Mouse (Mus musculus): ENCODE measurements around the gene Hs6st3.

Hs6st3 gene

DNA sequence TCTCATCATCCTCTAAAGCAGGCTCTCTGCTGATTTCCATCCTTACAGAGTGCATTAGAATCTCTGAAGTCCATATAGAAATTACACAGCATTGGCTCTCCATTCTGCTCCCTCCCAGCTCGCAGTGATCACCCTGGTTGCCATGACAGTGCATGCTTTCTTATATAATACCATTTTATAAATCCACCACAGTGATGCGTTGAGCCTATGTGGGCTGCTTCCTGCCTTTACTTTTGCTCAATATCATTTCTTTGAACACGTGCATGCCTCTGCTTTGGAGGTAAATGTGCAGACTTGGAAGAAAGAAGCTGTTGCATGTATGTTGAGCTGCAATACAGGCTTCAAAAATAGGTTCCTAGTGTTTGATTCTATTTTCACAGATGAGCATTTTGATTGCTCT is 494.9 kb downstream of the Hs6st3 start:
- DNase-seq (ENCODE audit: extremely low spot score, low spot score): no peak

DNA sequence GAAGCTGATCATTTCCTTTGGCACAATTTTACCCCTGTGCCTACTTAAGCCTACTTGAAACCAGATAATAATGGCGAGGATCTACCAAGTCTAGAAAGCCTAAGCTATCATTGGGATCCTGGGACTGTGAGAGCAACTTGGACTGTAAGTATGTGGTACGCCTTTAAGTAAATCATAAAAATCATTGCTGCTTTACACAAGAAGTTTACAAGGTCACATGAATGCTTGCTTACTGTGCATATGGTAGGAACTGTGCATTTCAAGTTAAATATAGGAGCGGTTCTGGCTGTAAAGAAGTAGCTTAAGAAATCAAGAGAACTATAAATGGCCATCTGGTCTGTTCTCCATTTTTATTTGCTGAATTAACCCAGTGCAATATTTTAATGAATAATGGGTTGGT is 495.5 kb downstream of the Hs6st3 start:
- no peak for DNase-seq (ENCODE audit: extremely low spot score, low spot score)

DNA sequence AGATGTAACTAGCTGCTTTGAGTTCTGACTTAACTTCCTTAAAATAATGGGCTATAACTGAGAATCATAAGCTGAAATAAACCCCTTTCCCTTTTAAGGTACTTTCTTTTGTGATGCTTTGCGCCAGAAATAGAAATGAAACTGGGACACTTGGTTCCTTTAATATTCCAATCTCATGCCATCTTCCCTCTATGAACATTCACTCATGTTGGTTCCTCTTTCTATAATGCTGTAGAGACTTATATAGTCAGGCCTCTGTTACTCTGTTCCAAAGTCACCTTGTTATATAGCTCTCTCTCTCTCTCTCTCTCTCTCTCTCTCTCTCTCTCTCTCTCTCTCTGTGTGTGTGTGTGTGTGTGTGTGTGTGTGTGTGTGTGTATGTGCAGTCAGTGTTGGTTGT is 504.7 kb downstream of the Hs6st3 start:
- DNase-seq (ENCODE audit: extremely low spot score, low spot score): no peak

DNA sequence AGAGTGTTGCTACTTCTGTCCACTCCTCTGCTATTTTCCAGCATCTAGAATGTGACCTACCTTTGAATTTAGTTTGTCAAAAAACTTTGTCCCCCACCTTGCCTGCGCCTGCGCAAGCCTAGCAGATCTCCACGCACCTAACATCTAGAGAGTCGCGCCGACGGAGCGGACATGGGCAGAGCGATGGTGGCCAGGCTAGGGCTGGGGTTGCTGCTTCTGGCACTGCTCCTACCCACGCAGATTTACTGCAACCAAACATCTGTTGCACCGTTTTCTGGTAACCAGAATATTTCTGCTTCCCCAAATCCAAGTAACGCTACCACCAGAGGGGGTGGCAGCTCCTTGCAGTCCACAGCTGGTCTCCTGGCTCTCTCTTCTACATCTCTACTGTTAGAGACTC is 505.7 kb downstream of the Hs6st3 start:
- no peak for DNase-seq (ENCODE audit: extremely low spot score, low spot score)

DNA sequence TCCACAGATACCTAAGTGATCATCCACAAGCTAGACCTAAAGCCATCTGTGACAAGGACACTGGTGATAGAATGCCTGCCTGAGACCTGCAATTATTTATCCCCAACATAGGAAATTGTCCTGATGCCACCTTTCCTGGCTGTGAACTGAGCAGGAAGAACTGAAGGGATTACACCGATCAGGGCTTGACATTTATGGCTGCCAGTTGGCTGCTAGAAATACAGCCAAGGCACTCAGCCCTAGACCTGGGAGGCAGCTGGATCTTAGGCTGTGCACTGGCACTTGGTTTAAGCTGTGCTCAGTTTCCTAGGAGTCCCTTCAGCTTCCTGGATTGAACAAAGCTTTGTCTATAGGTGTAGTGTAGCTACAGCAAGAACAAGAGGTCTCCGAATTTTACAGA is 518.8 kb downstream of the Hs6st3 start:
- DNase-seq (ENCODE audit: extremely low spot score, low spot score): no peak

DNA sequence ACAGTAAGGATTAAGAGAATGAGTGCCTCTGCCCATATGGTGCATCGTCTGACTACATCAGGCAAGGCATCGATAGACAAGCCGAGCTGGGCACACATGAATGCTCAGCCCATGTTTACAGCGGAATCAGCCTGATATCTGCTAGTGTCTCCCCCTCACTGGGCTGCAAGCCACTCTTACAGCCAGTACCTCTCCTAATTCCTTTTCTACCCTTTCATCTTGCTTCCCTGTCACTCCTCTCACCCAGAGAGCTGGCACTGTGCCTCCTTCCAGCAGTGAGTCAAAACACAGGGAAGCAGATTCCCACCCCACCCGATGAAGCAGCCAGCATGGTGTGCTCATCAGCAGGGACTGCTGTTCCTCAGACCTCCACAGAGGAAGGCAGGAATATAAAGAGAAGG is 527.6 kb downstream of the Hs6st3 start:
- no peak for DNase-seq (ENCODE audit: extremely low spot score, low spot score)

DNA sequence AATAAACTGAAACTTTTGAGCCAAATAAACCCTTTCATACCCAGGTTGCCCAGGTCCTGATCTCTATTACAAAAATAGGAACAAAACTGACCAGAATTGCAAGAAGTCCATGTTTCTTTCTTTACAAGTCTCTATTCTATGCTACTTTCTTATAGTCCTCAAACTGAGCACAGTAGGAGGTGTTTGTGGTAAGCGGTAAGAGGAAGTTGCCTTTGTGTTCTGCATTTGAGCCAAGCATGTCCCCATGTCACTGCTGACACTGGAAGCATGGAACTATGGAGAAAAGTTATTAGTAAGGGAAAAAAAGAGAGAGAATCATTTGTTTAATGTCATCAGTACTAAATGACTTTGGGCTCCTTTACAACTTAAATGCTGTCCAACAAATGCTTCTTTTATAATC is 529.3 kb downstream of the Hs6st3 start:
- no peak for DNase-seq (ENCODE audit: extremely low spot score, low spot score)

DNA sequence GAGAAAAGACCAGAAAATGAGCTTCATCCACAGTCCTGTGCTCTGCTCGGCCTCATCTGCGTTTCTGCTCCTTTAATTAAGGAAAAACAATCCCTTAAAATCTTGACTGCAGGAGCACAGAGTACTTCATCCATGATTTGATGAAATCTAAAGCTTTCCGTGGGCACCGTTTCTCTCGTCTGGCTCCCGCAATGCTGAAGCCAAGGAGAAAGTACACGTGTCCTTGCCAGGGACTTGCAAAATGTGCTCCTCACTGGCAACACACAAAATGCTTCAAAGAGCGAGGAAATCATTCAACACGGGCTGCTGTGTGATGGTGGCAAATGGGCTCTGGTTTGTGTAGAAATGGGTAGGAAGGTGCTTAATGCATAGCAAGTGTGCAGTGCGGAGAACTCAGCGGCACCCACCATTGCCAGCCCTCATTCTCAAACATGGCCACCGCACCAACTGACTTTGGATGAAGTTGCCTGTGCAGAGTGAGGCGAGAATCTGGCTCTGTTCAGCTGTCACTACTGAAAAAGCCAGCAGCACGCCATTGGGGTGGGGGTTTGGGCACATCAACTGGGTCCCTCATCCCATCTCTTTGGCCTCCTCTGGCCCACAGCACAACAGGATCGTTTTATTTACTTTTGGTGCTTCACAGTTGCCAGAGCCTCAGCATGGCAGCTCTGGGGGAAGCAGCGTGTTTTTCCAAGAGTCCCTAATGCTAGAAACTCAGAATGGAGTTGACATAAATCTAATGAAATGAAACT is 532.9 kb downstream of the Hs6st3 start:
- no peak for DNase-seq (ENCODE audit: extremely low spot score, low spot score)

DNA sequence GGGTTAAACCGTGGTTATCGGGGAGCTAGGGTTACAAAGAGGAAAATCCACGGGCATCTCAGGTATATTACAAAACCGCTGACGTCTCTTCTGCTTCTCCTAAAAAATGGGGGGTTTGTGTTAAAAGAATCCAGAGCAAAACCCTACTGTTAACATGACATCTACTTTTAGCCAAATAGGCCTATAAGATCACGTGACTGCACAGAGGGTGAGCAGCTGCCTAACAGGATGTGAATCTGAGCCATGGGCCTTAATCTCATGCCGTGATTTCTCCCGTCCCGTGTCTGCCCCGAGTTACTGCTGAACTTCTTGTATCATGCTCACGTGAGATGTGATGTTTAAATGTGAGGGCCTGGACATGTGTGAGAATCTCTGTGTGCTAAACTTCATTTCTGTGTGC is 540.4 kb downstream of the Hs6st3 start:
- DNase-seq (ENCODE audit: extremely low spot score, low spot score): no peak

DNA sequence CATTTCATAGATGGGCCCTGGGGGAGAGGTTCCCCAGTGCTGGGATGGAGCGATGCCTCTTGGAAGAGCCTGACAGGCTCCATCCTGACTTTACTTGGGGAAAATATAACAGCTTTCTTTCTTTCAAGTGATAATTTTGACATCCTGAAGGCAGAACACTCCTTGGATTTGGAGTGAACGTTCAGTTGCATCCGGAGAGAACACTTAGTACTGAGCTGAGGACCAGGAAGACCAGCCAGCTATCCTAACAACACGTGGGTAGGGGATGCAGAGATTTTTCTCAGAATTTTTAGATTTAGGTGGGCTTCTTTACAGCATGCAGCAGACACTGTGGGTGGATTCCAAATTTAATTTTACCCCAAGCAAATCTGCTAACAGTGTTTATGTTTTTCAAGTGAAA is 541.9 kb downstream of the Hs6st3 start:
- no peak for DNase-seq (ENCODE audit: extremely low spot score, low spot score)

DNA sequence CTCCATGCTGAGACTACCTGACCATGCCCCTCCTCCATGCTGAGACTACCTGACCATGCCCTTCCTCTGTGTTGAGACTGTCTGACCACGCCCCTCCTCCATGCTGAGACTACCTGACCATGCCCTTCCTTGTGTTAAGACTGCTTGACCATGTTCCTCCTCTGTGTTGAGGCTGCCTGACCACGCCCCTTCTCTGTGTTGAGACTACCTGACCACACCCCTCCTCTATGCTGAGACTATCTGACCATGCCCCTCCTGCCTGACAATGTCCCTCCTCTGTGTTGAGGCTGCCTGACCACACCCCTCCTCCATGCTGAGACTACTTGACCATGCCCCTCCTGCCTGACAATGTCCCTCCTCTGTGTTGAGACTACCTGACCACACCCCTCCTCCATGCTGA is 549.7 kb downstream of the Hs6st3 start:
- DNase-seq (ENCODE audit: extremely low spot score, low spot score): no peak

DNA sequence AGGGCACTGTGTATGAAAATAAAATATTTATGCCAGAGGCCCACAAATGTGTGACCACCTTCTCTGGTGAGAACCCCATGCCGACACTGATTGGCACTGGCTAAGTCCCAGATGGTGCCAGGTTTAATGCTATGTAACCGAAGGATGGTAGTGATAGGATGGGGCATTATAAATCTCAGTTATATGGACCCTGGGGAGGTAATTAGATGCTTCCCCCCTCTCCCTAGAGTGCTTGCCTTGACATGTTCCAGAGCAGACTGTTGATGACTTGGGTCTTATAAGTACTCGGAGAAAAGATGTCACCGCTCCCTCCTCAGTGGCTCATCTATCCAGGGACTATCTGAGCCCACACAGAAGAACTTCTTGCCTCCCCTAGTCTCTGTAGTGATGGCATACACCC is 561.8 kb downstream of the Hs6st3 start:
- DNase-seq (ENCODE audit: extremely low spot score, low spot score): no peak

DNA sequence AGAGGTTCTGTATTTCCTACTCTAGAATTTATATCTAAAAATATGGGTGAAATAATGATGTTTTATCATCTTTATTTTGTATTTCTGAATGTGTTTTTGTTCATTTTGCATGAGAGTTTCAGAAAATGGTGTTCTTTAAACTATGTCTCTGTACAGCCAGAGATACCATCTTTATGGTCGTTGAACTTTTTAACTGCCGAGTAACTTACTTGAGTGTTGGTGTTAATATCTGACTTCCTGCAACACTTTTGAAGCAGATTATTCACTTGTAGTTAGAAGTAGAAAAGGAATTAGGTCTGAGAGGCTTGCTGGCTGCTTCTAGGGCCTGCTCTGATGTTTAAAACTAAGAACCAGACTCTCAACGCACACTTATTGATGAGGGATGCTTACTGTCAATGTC is 576.6 kb downstream of the Hs6st3 start:
- DNase-seq (ENCODE audit: extremely low spot score, low spot score): no peak

DNA sequence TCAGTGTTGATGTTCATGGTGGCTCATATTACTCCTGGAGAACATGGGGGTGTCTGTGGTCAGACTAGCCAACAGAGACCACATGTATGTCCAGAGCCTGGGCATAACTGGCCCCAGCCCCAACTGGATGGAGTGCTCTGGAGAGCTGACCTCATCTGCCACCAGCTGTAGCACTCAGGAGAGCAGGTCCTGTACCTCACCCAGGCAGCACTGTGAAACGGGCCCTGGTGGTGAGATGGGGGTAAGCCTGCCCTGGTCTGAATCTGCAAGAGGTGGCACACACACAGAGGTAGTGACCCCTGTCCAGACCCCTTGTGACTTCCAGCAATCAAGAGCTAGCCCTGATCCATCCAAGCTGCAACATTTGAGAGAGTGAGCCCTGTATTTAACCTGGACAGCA is 579.2 kb downstream of the Hs6st3 start:
- DNase-seq (ENCODE audit: extremely low spot score, low spot score): no peak

DNA sequence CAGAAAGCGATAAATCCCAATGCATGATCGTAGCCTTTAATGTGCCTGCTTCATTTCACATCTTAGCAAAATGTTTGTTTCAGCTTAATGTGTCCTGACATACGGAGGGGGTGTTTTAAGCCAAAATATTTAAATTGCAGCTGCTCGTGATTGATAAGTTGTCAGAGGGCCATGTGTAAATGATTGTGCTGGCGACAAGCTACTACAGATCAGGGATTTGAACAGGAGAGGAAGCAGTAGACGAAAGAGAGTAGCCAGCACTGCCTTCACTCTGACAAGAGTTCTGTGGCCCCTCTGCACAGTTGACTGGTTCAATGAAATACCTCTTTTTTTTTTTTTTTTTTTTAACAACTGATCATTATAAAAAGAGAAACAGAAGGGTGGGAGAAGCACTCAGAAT is 587.0 kb downstream of the Hs6st3 start:
- no peak for DNase-seq (ENCODE audit: extremely low spot score, low spot score)

DNA sequence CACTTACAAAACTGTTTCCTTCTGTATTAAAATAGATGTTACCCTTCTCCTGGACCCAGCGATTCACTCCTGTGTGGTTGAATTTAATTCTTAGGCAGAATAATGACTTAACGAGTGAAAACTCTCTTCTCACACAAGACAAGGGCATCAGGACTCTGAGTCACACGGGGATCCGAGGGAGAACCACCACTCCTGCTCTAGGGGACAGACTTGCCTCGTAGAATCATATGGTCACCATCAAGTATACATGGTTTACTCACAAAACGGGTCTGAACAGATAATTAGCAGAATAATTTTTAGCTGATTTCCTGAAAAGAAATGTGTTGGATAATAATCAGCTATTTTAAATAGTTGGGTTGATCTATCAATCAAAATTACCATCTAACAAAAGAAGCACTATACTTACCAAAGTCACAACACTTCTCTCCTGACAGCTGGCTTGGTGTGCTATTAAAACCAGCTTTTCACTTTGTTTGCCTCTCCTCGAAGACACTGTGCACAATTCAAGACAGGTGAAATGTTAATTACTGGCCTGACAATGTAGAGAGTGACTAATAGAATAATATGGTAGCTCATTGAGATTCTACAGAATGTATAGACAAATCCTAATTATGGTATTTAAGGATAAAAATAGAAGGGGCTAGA is 593.4 kb downstream of the Hs6st3 start:
- no peak for DNase-seq (ENCODE audit: extremely low spot score, low spot score)

DNA sequence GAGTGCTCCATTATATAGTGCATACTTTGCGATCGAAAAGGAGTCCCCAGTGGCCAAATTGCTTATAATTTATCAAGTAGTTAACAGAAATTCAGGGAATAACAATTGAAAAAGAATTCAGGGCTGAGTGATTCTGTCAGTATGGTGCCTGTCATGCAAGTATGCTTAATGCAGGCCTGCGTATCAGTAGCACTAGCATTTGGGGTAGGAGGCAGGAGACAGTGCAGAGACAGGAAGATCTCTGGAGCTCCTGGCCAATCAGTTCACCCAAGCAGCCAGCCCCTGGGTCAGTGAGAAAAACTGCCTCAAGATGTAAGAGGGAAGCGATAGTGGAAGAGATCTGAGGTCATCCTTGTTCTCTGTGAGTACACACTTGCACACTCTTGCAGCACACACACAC is 594.1 kb downstream of the Hs6st3 start:
- DNase-seq (ENCODE audit: extremely low spot score, low spot score): no peak

DNA sequence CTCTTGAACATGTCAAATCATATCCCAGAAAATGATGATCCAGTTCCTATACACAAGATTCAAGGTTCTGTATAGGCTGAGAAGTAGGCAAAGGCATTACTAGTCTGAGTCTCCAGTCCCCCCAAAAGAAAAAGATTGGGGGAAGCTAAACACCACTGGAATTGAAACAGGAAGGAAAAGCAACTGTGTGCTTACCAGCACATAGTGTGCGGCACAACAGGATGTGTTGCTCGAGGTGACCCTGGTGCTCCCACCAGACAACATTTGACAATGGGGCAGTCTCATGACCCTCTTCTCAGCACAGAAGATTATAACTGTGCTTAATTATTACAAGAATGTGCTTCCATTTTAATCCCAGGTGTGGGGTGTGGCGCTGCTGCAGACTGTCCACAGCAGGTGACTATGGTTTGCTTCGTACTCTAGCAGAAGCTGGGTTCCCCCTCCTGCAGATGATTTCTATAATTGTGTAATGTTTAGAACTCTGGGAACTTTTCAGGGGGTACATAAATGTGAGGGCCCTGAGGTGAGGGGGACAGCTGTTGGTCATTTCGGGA is 599.3 kb downstream of the Hs6st3 start:
- DNase-seq (ENCODE audit: extremely low spot score, low spot score): no peak

DNA sequence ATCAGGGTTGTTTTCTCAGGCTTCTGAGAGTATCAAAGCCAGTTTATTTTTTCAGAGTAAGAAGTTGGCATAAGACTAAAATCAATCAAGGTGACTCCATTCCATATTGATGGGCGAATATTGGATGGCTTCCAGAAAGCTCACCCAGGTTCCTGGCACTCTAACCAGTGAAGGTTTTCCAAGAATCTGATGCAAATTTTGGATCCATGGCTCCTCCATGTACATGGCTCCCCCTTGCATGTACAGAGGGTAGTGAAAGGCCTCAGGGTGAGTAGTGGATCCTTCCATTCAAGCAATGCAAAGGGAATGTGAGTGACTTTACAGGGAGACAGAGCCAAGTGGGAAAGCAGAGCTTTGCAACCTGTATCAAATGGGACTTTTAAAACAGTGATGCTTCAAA is 603.6 kb downstream of the Hs6st3 start:
- DNase-seq (ENCODE audit: extremely low spot score, low spot score): no peak

DNA sequence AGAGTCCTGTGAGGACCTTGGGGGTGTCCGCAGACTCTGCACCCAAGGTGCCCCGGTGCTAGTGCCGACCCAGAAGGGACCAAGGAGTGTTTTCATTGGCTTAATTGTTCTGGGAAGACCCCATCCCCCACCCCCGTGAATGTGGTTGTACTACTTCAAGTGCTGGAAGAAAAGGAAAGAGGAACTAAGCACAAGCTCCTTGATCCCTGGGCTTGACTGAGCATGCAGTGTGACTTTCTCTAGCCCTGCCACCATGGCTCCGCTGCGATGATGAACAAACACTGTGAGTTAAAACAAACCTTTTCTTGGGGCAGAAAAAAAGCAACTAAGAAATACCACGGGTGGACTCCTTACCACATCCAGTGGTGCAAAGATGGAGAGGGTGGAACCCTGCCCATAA is 623.2 kb downstream of the Hs6st3 start:
- DNase-seq (ENCODE audit: extremely low spot score, low spot score): no peak

DNA sequence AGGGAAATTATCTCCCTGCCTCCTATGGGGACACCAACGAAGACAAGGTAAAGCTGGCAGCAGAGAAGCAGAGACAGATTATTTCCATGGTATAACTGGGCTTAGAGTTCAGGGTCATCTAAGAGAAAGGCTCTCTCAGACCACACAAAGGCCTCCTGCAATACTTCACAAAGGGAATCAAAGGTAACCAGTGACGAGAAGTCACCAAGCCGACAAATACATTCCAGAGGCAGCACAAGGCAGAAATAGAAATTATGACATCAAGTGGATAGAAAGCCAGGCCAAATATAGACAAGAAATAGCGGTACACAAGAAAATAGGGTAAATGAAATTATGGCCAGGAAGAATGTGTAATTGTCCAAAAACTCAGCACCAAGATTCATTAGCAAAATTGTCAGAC is 633.9 kb downstream of the Hs6st3 start:
- DNase-seq (ENCODE audit: extremely low spot score, low spot score): no peak

DNA sequence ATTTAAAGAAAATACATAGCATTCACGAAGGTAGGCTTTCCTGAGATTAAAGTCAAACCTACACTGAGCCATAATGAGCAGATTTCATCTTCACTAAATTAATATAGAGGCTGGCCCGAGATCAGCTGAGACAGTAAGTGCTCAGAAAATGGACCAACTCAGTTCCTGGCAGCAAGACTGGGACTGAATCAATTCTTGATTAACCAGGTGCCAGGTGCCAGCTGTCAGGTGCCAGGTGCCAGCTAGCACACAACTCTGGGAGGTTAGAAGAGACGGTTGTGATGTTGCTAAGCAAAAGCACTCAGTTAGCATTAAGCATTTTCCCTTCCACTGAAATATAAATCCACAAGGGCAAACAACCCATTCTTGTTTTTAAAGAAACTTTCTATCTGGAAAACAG is 638.1 kb downstream of the Hs6st3 start:
- no peak for DNase-seq (ENCODE audit: extremely low spot score, low spot score)

DNA sequence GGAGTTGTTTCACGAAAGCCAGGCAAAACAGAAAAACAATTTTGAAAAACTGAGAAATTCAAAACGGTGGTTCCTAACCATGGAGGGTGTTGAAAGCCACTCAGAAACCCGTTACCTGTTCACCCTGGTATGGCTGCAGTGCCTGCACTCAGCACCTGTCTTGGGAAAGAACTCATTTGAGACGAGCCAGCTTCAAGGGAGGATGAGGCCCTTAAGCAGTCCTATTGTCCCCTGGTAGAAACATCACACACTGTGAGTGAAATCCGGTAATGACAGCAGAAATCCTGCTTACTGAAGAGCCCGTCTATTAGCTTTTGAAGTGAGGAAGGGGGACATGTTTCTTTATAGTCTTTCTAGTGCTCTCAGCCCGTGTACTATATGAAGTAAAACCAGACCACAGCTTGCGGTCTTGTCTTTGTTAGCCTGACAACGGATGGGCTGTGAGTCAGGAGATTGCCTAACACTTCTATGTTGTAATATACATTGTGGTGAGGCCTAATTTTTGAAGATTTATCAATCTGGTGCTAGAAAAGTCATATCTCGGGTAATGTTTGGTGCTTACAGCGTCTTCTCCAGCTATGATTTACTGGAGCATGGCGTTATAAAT is 641.9 kb downstream of the Hs6st3 start:
- no peak for DNase-seq (ENCODE audit: extremely low spot score, low spot score)

Data from neural tube, embryonic 10.5 days (tissue).